Mouse (Mus musculus) CH12.LX (cell line): ENCODE data around the gene Usp21. TPM values are rescaled to one million over a fixed set of nuclear protein-coding genes. Genes with fewer than 3 reads are reported as not detected.
"Not testable (repeated sequence)": the region's sequence is repeated elsewhere in the genome, so short reads cannot be mapped to it uniquely, and the experiment has no call there.

Experiments
- DNase-seq: peaks from one replicate; pipeline ENCODE4 v3.0.0-alpha.2; 2013; ENCODE audit errors: extremely low read depth
- H3K27ac ChIP-seq: 2 replicates; pipeline ENCODE4 v1.5.1; 2012; ENCODE audit warnings: low read depth, mild to moderate bottlenecking, control low read depth, moderate library complexity; ENCODE audit not compliant: insufficient read depth
- H3K27me3 ChIP-seq: replicated peaks from 2 replicates; pipeline ENCODE3; 2012; ENCODE audit warnings: inconsistent platforms
- H3K36me3 ChIP-seq, 2 experiments: replicated peaks in 1 of 2; 2 replicates each; pipeline versions ENCODE3 to v1.6.1; 2012; ENCODE audit warnings: inconsistent platforms in 1 of 2, low read length in 1 of 2, mild to moderate bottlenecking in 1 of 2, mixed read lengths in 1 of 2, moderate library complexity in 1 of 2; ENCODE audit not compliant: control insufficient read depth in 1 of 2, insufficient read depth in 1 of 2
- H3K4me1 ChIP-seq, 2 experiments: 2 replicates each; pipeline ENCODE4 v1.6.1; 2012; ENCODE audit warnings: inconsistent platforms in 1 of 2, moderate library complexity in 1 of 2; ENCODE audit not compliant: insufficient read depth in 2 of 2, control insufficient read depth in 1 of 2
- H3K4me2 ChIP-seq: 2 replicates; pipeline ENCODE4 v1.6.1; 2012; ENCODE audit warnings: low read depth, mild to moderate bottlenecking, control low read depth; ENCODE audit not compliant: poor library complexity, insufficient read depth, severe bottlenecking
- H3K4me3 ChIP-seq, 3 experiments: fragments of 150-350 bp in 1 of 3; sonication (generic) in 1 of 3; replicated peaks in 1 of 3; 2 replicates each; pipeline versions ENCODE3 to v1.5.1; 2011 to 2012; ENCODE audit warnings: low read depth in 2 of 3, low read length in 2 of 3, mild to moderate bottlenecking in 2 of 3, moderate library complexity in 2 of 3, control low read depth in 1 of 3, improper control_type of control experiment in 1 of 3, inconsistent platforms in 1 of 3, mixed read lengths in 1 of 3; ENCODE audit not compliant: poor library complexity in 1 of 3
- H3K79me2 ChIP-seq: replicated peaks from 2 replicates; pipeline ENCODE4 v1.6.1; 2012; ENCODE audit warnings: mild to moderate bottlenecking, moderate library complexity; ENCODE audit not compliant: control insufficient read depth, poor library complexity, insufficient read depth, severe bottlenecking; ENCODE audit errors: extremely low read depth
- H3K9ac ChIP-seq: 2 replicates; pipeline ENCODE4 v1.6.1; 2012; ENCODE audit warnings: low read depth, mild to moderate bottlenecking, control low read depth, moderate library complexity; ENCODE audit not compliant: insufficient read depth
- H3K9me3 ChIP-seq: replicated peaks from 2 replicates; pipeline ENCODE3; 2012; ENCODE audit warnings: low read length, inconsistent platforms, mixed read lengths
- GABPA ChIP-seq: IDR thresholded peaks from 2 replicates; pipeline ENCODE4 v1.6.1; 2012; ENCODE audit warnings: low read depth, low read length, improper control_type of control experiment, inconsistent platforms; ENCODE audit not compliant: insufficient replicate concordance
- KAT2A ChIP-seq: IDR thresholded peaks from 2 replicates; pipeline ENCODE4 v1.6.1; 2012; ENCODE audit warnings: low read length, improper control_type of control experiment, inconsistent platforms; ENCODE audit not compliant: insufficient replicate concordance
- MEF2A ChIP-seq: IDR thresholded peaks from 2 replicates; pipeline ENCODE4 v1.6.1; 2014; ENCODE audit warnings: low read depth, mild to moderate bottlenecking, inconsistent platforms, low read length, improper control_type of control experiment, borderline replicate concordance
- MXI1 ChIP-seq: IDR thresholded peaks from 2 replicates; pipeline ENCODE4 v1.6.1; 2011; ENCODE audit warnings: mild to moderate bottlenecking, low read depth, low read length, improper control_type of control experiment
- MYC ChIP-seq: IDR thresholded peaks from 2 replicates; pipeline ENCODE4 v1.6.1; 2011; ENCODE audit warnings: low read depth, mild to moderate bottlenecking, improper control_type of control experiment, low read length
- PAX5 ChIP-seq: IDR thresholded peaks from 2 replicates; pipeline ENCODE4 v1.6.1; 2012; ENCODE audit warnings: low read length, inconsistent platforms, mixed read lengths
- RCOR1 ChIP-seq: conservative IDR thresholded peaks from 2 replicates; pipeline ENCODE4 v1.6.1; 2012; ENCODE audit warnings: low read depth, mild to moderate bottlenecking, inconsistent platforms, low read length, improper control_type of control experiment
- UBTF ChIP-seq: IDR thresholded peaks from 2 replicates; pipeline ENCODE4 v1.6.1; 2012; ENCODE audit warnings: low read depth, mild to moderate bottlenecking, inconsistent platforms, low read length, improper control_type of control experiment, moderate library complexity
- USF2 ChIP-seq: conservative IDR thresholded peaks from 2 replicates; pipeline ENCODE4 v1.6.1; 2011; ENCODE audit warnings: low read depth, low read length, improper control_type of control experiment
- ZKSCAN1 ChIP-seq: IDR thresholded peaks from 2 replicates; pipeline ENCODE4 v1.6.1; 2012; ENCODE audit warnings: low read depth, inconsistent platforms, low read length, improper control_type of control experiment, borderline replicate concordance
- dilution Hi-C: fragments of 300-500 bp; cut with MboI; formaldehyde crosslinking; loops from 2 replicates; pipeline ENCODE4 v1.14.3; 2020; ENCODE audit warnings: low sequenced_read_pairs; ENCODE audit not compliant: extremely low pct_unique_long_range_greater_than_20kb, extremely low pct_ligation_motif_present
- in situ Hi-C: fragments of 300-500 bp; cut with MboI; formaldehyde crosslinking; loops from 3 replicates; pipeline ENCODE4 v1.14.3; 2019; ENCODE audit warnings: low sequenced_read_pairs, low pct_ligation_motif_present, low pct_unique_long_range_greater_than_20kb, mixed read lengths
- polyA plus RNA-seq: library from polyadenylated mRNA; unstranded; fragments of >175 nt; gene quantifications from 2 replicates; pipeline ENCODE4 v1.2.1, GENCODE M21; 2012; ENCODE audit warnings: low read depth; ENCODE audit not compliant: insufficient read length
- total RNA-seq, 2 experiments: library from RNA; depleted of rRNA; stranded (reverse); fragments of 300-350 nt in 1 of 2; fragments of >200 nt in 1 of 2; gene quantifications; 2 replicates each; pipeline ENCODE4 v1.2.3; 2012 to 2014

The Usp21 gene
- total and polyA plus RNA-seq, 3 experiments = 8.5 to 37.6 (median 14.2) TPM

GRCm38 (mm10) chr1:171319748-171320147, 32.0 kb upstream of the Usp21 start:
- dilution Hi-C loops (no loop called here), in situ Hi-C loops (no loop called here)
- H3K9me3 ChIP-seq = no peaks in the 10 kb centered on the region
- peaks cover 0 to 12% of the 10 kb centered on the region in 2 experiments for H3K36me3 ChIP-seq
- no peaks in the 10 kb centered on the region for H3K27me3 ChIP-seq
- H3K4me2 ChIP-seq = no peak overlapping the region
- peaks cover 0 to 12% of the 10 kb centered on the region in 2 experiments; a peak in 2 of 4 replicates for H3K4me1 ChIP-seq
- no peak for DNase-seq
- H3K4me3 ChIP-seq = no peak overlapping the region
- no peaks in the 10 kb centered on the region for H3K79me2 ChIP-seq
- no peak overlapping the region for H3K9ac ChIP-seq
- TF ChIP-seq UBTF (no peak), GABPA (no peak), MXI1 (no peak), MYC (no peak), ZKSCAN1 (no peak), PAX5 (no peak), MEF2A (no peak), USF2 (no peak)
- H3K27ac ChIP-seq = no peak overlapping the region

GRCm38 (mm10) chr1:171309321-171309720, 21.5 kb upstream of the Usp21 start:
- dilution Hi-C loops = no loop called here
- H3K4me3 ChIP-seq = no peak overlapping the region
- DNase-seq = no peak
- H3K27me3 ChIP-seq = no peaks in the 10 kb centered on the region
- H3K27ac ChIP-seq = no peak overlapping the region
- in situ Hi-C loops = no loop called here
- no peaks in the 10 kb centered on the region for H3K36me3 ChIP-seq
- TF ChIP-seq KAT2A = no peak
- TF ChIP-seq RCOR1 = no peak
- H3K4me2 ChIP-seq = no peak overlapping the region
- H3K4me1 ChIP-seq = no peaks in the 10 kb centered on the region
- no peaks in the 10 kb centered on the region for H3K9me3 ChIP-seq
- no peak overlapping the region for H3K9ac ChIP-seq
- no peaks in the 10 kb centered on the region for H3K79me2 ChIP-seq

GRCm38 (mm10) chr1:171306157-171306556, 18.4 kb upstream of the Usp21 start:
- H3K4me1 ChIP-seq, H3K4me3 ChIP-seq, H3K4me2 ChIP-seq, H3K27me3 ChIP-seq, H3K27ac ChIP-seq, dilution Hi-C loops, H3K36me3 ChIP-seq, H3K9ac ChIP-seq, H3K79me2 ChIP-seq, H3K9me3 ChIP-seq, DNase-seq, in situ Hi-C loops: not testable (repeated sequence)
